Mouse (Mus musculus) small intestine, adult 10 weeks (tissue): ENCODE data around the gene Ccdc177. TPM values are rescaled to one million over a fixed set of nuclear protein-coding genes. Genes with fewer than 3 reads are reported as not detected.

Experiments used
- polyA plus RNA-seq: library from polyadenylated mRNA; stranded (reverse); fragments of 350-450 nt; fragmentation: Illumina TruSeq; extraction: RNeasy Lipid Tissue Mini Kit (QIAGEN cat#74804); gene quantifications from one replicate; pipeline ENCODE4 v1.2.3, GENCODE M21; 2014; ENCODE audit warnings: low replicate concordance

The Ccdc177 gene
- polyA plus RNA-seq = 0.11 TPM

GRCm38 (mm10) chr12:80760396-80760801 is at the start of gene Ccdc177:
Ccdc177 (minus strand) TSS chr12:80760687.

GRCm38 (mm10) chr12:80789849-80790694 is 29.6 kb upstream of the Ccdc177 start, which contains the start of gene Susd6:
Susd6 (plus strand) TSS chr12:80790510.

Other genes with a start within 250 kb of the Ccdc177 start
- 0.11 TPM for gene Galnt16, start 242.4 kb downstream of the Ccdc177 start, polyA plus RNA-seq
- gene Slc39a9, start 116.8 kb downstream of the Ccdc177 start, polyA plus RNA-seq = 111 TPM
- gene Erh, start 116.3 kb downstream of the Ccdc177 start, polyA plus RNA-seq = 33.8 TPM
- not detected for gene Plekhd1, start 68.1 kb downstream of the Ccdc177 start, polyA plus RNA-seq
- gene Susd6, start 29.8 kb upstream of the Ccdc177 start, polyA plus RNA-seq = 49.9 TPM
- gene Srsf5, start 184.8 kb upstream of the Ccdc177 start, polyA plus RNA-seq = 701 TPM
- gene Slc10a1, start 208.0 kb upstream of the Ccdc177 start, polyA plus RNA-seq = not detected